Mouse (Mus musculus) right cerebral cortex, postnatal 10 days (tissue): ENCODE data around the gene Sec61b.

Source experiments
- DNase-seq, 2 experiments: peaks; one replicate each; pipeline ENCODE4 v3.0.0; 2021; ENCODE audit warnings: low spot score in 2 of 2

Gene Sec61b

DNA sequence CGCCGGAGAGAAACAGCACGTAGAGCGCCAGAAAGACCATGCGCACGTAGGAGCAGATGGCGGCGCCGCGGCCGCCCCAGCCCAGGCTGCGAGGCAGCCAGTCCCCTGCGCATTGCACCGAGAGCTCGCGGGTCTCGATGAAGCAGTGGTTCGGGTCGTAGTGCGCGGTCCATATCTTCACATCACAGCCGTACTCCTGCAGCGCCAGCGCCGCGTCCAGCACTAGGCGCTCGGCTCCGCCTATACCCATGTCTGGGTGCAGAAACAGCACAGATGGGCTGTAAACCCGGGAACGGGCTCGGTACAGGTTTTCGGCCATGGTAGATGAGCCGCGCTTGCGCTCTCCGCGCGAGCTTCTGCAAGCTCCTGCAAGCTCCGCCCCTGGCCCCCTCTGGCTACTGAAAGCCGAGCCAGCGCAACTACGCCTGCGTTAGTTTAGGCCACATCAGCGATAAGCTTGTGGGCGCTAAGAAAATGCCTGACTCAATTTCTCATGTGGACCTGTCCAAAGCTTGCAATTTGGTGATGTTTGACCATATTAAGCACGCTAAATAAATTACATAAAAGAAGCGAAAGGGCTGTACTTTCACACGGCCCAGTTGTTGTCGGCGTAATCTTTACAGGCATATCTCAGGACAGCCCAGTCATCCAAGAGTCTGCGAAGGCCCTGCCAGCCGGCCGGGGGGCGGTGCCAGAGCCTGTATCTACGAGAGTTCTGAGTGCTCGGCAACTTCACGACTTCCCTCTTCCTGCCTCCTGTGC lies at the start of gene Sec61b, which contains the start of gene Alg2:
Gene Sec61b (plus strand): TSS at position 691 of the 762 bp plus-strand sequence.
Gene Alg2 (minus strand): TSS at position 366 of the 762 bp plus-strand sequence.
- peak; percentile 97 to 98 for DNase-seq

DNA sequence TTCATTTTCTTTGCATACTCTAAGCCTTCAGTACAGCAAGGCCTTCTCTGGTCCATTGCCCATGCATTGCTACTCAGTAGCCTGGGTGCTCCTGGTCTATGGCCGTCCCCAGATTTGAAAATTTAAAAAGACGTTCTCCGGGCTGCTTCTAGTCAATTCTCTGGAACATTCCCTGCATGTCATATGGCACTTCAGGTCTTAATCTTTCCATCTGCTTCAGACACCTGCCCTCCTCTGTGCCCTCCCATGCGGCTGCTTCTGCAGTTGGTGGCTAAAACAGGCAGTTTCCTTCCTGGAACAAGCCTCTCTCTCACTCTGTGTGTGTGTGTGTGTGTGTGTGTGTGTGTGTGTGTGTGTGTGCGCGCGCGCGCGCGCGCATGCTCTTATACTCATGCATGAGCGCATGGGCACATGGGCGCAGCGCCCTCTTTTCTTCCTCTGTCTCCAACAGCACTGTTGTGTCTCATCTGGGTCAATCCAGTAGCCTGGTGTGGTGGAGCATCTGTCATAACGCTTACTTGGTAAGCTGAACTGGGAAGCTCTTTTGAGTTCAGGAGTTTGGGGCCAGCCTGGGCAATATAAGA lies 49.1 kb upstream of the Sec61b start:
- no peak for DNase-seq

DNA sequence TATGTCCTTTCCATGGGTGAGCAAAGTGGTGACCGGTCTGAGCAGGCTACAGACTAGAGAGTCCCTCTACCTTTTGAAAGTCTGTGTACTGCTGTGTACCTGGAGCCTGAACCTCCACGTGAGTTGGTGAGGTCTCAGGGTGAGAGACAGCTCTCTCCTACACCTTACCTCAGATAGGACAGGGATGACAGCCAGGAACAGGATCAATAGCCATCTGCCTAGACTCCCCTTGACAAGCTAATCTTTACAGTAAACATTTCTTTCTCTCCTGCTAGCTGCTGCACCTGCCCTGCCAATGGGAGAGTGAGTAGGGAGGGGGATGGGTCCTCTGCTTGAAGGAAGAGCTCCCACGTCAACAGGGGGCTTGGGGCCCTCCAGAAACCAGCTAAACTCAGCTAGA lies 46.9 kb upstream of the Sec61b start:
- no peak for DNase-seq

DNA sequence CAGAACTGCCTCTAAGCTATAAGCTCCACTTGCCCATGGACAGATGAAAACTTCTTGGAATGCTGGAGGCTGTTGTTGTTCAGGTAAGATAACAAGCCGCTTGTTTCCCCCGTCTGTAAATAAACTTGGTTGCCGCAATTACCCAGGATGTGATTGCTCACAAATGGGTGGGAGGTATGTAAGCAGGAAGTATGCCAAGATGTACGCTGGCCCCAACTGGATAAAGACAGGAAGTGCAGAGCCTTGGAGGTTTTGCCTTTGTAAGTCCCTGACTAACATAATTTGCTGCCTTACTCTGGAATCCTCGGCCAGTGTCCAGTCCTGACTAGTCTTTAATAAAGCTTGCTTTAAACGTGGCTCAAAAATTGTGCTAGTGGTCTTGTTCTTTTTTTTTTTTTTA lies 43.9 kb upstream of the Sec61b start:
- DNase-seq = no peak

DNA sequence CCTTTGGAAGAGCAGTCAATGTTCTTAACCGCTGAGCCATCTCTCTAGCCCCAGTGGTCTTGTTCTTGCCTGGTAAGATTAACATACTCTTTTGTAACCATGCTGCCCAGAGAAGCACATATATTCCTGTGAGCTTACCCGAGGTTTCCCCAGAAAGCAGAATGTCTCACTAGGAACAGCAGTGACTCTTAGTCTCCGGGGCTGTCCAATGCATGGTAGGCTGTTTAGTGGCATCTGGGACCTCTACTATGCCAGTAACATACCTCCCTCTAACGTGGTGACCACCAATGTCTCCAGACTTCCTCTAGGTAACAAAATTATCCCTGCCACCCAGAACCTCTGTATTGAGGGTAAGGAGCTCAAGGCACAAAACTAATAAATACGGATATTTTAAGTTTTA lies 43.4 kb upstream of the Sec61b start:
- no peak for DNase-seq

DNA sequence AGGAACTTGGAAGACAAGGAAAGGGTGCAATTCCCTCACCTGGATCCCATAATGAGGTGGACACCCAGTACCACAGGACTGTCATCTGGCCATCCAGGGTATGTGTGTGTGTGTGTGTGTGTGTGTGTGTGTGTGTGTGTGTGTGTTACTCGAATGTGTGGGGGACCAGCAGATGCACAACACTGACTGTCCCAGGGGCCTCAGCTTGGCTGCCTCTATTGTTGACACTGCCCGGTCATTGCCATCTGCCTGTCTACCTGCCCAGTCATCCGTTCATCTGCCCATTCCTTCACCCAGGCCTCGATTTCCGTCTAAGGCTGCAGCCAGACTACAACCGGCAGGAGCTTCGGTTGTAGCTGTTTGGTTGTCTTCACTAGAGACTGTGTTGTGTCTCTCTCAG lies 41.7 kb upstream of the Sec61b start:
- DNase-seq = no peak

DNA sequence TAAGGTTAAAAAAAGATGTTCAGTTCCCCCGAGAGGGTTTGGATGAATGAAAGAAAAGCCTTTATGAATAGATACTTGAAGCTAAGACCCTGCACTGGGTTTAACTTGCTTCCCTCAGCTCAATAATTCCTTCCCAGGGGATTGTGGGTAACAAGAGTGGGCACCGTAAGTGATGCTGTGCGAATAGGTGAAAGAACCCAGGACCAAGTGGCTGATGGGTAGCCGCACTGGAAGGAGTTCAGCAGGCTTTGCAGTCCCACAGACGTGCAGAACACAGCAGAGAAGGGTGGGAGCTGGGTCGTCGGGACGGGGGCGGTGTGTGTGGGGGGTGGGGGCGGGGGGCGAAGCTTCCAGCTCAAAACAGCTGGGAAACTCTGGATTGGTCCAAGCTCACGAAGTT lies 39.3 kb upstream of the Sec61b start:
- no peak for DNase-seq

DNA sequence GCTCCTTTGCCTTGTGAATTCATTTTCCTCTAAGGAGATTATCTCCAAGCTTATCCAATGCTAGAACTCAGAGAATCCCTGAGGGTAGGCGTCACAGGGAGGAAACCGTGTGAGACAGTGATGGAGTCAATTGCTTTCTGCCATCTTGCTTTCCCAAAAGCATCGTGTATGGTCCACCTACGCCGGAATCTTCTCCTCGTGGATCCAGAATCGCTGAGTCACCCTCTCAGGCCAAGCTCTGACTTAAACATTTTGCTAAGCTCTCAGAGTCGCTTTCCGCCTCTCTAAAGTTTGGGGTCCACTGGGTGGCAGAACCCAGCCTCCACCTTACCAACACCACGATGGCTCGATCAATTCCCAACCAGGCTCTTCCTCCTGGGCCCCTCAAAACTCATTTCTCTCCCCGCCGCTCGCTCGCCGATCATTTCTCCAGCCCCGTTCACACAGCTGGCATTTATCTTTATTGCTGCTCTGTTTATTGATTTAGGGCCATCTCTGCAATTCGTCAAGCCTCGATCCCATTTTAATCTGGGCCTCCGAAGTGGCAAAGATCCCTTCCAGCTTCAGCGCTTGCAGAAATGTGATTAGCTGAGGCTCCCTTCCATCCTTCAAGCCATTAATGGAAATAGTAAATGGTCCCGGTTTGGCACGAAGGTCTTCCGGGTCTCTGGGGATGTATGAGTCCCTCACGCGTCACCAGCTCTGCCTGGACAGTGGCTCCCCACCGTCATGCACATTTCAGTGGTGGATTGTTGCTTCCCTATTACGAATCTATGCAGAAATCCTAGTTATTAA lies 38.7 kb upstream of the Sec61b start:
- peak in 1 of 2 experiments; percentile 19 for DNase-seq

DNA sequence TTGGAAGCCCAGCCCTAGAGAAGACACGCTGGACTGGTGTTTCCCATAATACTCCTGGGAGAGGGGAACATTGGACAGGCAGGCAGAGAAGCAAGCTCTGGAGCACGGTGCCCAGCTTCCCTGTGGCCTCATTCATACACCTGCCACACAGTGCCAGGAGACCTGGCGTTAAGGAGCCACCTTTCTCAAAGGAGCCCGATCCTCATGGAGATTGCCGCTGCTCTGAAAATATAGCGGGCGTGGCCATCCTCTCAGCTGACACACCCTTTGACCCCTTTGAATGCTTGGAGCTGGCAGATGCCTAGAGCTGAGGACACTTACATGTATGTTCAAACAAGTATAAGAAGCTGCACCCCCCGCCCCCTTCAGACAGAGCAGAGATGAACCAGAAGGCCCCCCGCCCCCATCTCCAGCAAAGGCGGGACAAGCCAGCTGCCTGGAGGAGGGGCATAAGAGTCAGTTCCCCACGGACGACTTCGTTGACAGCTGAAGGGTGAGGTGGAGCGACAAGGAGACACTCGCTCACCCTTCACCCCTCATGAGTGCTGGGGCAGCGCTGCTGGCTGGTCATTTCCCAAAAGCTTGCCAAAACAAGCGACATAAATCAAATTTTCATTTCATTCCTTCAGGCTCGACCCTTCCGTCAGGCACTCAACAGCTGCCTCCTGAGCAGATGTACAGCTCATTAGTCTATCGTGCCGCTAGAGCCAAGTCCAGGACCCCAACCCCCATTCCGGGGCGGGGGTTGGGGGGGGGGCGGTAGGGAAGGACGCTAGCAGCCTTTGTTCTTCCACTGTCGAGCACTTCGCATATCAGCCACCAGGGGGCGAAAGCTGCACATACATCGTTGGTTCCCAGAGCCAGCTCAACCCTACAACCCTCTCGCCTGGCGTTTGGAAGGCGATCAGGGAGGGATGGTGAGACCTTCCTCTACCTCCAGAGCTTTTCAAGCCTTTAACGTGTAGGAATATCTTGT lies 36.8 kb upstream of the Sec61b start:
- DNase-seq = peak; percentile 93 to 94

DNA sequence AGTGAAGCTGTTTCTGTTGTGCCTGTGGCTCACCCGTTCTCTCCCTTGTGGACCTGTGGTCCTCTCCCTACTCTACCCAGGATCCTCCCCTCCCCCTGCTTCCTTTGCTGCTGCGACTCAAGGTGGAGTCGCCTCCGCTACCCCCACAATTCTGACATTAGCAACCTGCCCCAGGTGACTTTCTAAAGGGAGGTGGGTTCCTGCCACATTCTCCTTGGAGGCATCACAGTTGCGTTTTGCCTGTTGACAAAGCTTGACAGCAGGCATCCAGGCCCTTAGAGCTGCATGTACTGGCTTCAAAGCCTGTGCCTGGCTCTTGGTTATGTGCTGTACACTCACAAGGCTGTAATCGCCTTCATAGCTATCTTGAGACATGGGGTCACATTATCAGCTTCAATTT lies 35.5 kb upstream of the Sec61b start:
- DNase-seq = no peak

DNA sequence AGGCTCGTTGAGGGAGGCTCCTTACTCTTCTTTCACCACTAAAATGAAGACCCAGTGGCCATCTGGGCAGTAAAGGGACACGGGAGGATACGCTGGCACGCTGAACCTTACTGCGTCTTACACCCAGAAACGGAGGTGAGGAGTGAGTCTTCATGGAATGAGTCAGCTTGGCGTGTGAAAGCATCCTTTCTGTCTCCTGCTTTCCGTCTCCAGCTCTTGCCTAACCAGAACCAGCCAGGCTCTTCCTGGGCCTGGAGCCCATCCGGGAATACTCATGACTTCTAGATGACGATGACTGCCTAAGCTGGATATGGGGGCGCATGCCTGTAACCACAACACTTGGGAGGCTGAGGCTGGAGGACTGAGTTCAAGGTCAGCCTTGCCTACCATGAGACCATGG lies 33.5 kb upstream of the Sec61b start:
- DNase-seq = no peak

DNA sequence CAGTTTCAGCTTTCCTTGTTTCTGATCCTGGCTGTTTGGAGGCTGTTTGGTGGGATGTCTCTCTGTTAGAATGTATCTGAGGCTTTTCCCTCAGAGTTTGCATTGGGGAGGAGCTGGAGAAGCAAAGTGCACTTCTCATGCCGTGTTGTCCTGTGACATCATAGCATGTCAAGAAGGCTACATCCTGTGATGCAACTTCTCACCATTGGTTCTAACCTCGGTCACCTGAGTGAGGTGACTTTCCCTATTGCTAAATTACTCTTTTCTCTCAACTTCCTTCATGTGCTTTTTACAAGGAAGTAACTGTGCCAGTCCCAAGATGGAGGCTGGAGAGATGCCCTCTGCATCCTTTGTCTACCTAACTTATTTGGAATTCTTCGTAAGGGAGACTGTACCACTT lies 25.9 kb upstream of the Sec61b start:
- no peak for DNase-seq

DNA sequence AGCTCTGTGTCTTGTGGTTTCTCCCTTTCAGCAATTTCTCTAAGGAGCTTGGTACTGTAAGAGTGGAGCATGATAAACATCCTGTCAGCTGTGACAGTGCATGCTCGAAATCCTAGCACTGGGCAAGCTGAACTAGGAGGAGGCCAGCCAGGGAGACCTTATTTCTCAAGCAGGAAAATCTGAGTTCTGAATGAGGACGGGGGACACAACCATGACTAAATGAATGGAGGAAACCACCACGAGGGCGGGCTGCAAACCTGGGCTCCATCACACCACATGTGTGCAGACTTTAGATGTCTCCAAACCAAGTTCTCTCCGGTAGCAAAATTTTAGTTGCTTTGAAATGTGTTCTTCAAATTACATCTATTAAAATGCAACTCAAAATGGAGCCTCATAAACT lies 25.3 kb upstream of the Sec61b start:
- no peak for DNase-seq

DNA sequence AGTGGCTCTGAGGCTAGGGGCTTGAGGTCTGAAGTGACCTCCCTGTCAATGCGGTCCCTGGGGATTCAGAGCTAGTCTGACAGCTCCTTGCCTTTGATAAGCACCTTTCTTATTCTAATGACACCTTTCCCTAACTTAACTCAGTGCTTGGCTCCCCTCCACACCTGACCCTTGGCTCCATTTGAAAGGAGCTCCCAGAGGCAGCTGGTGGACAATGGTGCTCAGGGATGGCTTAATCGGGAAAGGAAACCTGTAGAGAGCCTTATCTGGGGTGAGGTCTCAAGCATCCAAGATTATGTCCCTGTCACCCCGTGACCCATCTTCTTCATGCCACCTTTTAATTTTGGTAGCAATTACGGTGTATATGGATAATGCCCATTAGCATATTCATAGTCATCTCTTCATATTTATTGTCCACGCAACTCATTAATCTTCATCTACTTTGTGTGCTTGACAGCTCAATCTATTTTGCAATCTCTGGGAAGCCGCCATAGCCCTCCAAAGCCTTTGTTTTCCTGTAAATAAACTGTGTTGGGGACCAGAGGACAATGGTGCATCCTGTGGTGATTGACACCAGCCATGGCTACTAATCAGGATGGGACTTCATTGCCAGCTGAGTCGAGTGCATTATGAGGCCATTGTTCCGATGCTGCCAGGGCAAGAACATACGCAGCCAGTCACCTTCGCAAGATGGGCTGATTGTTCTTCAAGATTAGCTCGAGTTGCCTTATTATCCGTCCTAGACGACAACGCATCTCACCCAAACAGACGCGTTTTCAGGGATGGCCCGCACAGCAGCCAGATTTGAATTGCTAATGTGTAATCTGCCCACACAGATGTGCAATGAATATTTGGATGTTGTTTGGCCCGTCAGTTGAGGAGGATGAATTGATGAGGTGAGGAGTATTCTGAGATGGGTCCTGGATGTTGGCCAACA lies 24.6 kb upstream of the Sec61b start:
- peak in 1 of 2 experiments; percentile 20 for DNase-seq

DNA sequence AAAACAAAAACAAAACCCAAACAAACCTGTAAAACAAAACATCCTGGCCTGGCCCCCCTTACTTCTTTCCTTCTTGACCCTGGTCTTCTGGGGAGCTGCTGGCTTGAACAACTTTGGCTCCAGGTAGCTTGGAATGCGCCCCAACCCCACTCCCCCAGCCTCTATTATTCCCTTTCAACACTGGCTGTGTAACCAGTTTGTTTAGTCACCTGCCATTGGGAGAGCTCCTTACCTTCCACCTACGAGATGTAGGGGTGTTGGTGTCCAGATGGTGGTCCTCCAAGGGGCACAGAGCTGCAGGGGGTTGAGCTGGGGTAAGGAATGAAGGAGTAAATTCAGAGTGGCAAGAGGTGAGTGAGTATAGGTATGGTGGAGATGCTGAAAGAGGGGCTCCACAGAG lies 7.3 kb upstream of the Sec61b start:
- DNase-seq = no peak

DNA sequence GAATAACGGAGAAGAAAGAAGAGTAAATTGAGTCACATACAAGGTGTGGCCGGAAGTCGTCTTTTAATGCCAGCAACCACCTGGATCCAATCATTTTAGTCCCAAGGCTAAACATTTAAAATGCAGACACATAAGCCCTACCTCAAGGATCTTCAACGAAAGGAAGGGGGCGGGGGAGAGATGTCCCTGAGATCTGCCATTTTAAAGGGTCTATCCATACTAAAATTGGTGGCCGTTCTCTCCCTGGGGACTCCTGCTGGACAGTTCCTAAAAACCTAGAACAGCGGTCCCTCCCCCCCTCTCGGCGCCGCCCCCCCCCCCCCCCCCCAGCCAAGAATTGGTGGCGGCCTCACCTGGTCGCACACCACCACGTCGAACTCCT lies 881 bp upstream of the Sec61b start:
- no peak for DNase-seq

DNA sequence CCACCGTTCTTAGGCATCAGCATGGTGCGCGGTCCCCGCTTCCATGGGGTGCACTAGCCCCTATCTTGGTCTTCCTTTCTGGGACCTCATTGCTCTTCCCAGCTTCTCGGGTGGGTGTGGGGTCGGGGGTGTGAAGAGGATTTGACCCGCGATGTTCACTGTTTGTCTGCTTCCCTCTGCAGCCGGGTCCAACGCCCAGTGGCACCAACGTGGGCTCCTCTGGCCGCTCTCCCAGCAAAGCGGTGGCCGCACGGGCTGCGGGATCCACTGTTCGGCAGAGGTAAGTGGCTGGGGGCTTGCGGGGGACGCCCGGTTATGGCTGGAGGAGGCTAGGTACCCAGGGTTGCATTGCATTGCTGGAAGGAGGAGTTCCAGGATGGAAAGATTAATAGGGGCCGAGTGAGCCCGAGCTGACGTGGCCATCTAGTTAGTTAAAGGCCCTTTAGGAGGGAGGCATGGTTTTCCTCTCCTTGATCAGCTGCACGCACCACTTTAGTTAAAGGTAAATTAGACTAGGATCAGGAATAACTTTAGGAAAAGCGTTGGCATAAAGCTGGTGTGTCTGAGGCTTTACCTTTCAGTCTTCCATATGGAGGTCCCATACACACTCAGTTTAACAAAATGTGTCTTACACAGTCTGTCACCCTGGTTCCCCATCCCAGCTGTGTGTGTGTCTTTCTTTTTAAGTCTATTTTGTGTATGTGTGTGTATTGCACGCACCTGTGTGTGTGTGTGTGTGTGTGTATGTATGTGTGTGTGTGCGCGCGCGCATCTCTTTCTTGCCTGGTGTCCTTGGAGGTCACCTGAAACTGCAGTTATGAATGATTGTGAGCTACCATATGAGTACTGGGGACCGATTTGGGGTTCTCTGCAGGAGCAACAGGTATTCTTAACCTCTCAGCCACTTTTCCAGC lies 529 bp downstream of the Sec61b start:
- no peak for DNase-seq

DNA sequence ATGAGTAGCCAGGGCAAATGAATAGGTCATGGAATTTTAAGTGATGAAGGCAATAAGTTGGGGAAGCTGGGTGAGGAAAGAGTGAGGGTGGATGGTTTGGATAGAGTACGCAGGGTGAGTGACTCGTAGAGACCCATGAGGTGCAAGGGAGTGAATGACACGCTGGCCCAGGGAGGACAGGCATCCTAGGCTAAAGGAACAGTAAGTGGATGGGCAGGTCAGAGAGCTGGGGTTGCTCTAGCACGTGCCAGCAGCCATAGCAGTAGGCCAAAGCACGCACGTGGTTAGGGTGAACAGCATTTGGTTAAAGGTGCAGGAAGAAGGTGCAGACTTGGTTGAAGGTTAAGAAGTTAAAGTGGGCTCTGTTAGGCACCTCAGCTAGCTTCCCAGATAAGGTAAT lies 3.1 kb downstream of the Sec61b start:
- no peak for DNase-seq

DNA sequence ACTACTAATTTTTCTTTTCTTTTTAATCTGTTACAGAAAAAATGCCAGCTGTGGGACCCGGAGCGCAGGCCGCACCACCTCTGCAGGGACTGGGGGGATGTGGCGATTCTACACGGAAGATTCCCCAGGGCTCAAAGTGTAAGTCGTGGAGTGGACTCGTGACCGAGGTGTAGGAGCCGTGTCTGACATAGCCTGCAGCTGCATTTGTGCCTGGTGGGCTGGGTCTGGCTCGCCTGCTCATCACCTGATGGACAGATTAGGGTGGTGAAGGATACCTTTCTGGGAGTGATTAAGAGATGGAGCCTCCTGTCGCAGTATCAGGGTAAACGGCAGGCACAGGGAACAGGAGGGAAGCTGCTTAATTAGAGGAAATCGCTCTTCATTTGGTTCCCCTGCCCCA lies 5.6 kb downstream of the Sec61b start:
- DNase-seq = no peak
